Mouse (Mus musculus) lung, postnatal 0 days (tissue): ENCODE measurements around the gene Lifr.

ENCODE experiments used
- CTCF ChIP-seq: IDR thresholded peaks from 2 replicates; pipeline ENCODE4 v1.5.1; 2016; ENCODE audit warnings: antibody characterized with exemption, mild to moderate bottlenecking
- EP300 ChIP-seq: IDR thresholded peaks from 2 replicates; pipeline ENCODE4 v1.6.1; 2016; ENCODE audit warnings: antibody characterized with exemption, mild to moderate bottlenecking, control low read depth

- TF ChIP-seq EP300 (no peak), CTCF (no peak)
Observed at GRCm38 (mm10) chr15:7064992-7065523, 25.4 kb upstream of the Lifr start.
